Mouse (Mus musculus) stomach, postnatal 0 days (tissue): Measurements from ENCODE around the gene Smpd3.

Source experiments
- CTCF ChIP-seq: IDR thresholded peaks from 2 replicates; pipeline ENCODE4 v1.5.1; 2016; ENCODE audit warnings: antibody characterized with exemption, low read depth, mild to moderate bottlenecking, moderate library complexity
- EP300 ChIP-seq: optimal IDR thresholded peaks from 2 replicates; pipeline ENCODE3; 2016; ENCODE audit warnings: antibody characterized with exemption

GRCm38 (mm10) chr8:106381026-106381425 lies 43.2 kb upstream of the Smpd3 start:
- TF ChIP-seq CTCF (no peak), EP300 (no peak)
